Mouse (Mus musculus): ENCODE data around the gene Serhl. TPM values are rescaled to one million over a fixed set of nuclear protein-coding genes. Genes with fewer than 3 reads are reported as not detected.
A peak's percentile ranks its signal among the peaks of the same experiment; 100 is the strongest.

Gene Serhl
- polyA plus RNA-seq, 1 experiment, result 36.2 TPM

DNA sequence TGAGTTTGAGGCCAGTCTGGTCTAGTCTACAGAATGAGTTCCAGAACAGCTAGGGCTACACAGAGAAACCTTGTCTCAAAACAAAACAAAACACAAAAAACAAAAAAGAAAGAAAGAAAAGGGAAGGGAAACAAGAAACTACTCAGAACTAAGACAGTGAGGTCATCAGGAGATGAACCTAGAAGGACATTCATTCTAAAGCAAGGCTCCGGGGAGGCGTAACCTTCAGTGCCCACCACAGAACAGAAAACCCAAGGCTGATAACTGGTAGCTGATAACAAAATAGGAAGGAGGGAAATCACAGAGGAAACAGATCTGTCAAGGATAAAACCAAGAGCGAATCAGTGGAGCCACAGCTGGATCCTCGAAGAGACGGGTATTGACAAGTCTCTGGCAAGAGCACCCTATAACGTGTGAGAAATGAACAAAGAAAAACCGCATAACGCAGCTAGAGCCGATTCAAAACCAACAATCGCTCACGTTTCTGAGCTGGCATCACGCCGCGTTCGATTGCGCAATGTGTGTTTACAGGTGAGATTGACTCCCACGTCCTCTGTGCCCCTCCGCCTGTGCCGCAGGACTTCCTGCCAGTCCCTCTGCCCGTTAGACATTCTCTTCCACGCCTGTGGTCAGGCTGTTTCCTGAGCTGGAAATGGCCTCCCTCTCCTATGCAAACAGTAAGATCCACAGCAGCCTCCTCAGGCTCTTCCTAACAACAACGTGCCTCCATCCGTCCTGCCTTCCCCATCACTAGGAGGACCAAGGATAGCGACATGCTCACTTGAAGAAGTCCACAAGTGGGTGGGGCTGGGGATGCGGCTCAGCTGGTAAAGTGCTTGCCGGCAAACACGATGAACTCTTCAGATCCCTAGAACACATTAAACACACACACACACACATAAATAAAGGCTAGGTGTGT is 13.4 kb upstream of the Serhl start:
- H3K4me1 ChIP-seq (ENCODE audit: control insufficient read depth, insufficient read depth, low read length), result peaks cover 8% of the 10 kb centered on the region
- H3K27ac ChIP-seq (ENCODE audit: insufficient read depth, low read depth, low read length), result no peak overlapping the region
- no peak for TF ChIP-seq CTCF (IDR thresholded peaks at IDR 0.05; ENCODE audit: low read depth, low read length)
- no peak for TF ChIP-seq POLR2A (IDR thresholded peaks at IDR 0.05; ENCODE audit: borderline replicate concordance, low read depth, low read length)
- H3K4me3 ChIP-seq (ENCODE audit: insufficient read depth, low read length), result peak overlapping the region; percentile 7; the same call in 1 of the 2 replicates

DNA sequence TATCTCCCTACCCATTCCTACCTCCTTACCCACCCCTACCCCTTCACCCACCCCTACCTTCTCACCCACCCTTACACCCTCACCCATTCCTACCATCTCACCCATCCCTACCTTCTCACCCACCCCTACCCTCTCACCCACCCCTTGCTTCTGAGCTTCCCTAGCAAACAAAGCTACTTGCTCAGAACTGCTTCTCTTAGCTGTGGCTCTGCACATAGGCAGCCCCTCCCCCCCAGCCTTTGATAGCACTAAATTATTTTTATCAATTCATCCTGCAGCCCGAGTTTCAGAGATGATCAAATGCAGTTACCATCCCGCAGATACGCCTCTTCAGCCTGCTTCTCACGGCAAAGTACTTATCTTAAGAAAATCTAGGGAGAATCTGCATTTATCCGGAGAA is 5.8 kb upstream of the Serhl start:
- Histone ChIP-seq H3K27ac (ENCODE audit: insufficient read depth, low read depth, low read length) (no peak overlapping the region), H3K4me1 (ENCODE audit: control insufficient read depth, insufficient read depth, low read length) (no peaks in the 10 kb centered on the region), H3K4me3 (ENCODE audit: insufficient read depth, low read length) (no peak overlapping the region)
- TF ChIP-seq CTCF (IDR thresholded peaks at IDR 0.05; ENCODE audit: low read depth, low read length), result no peak
- no peak for TF ChIP-seq POLR2A (IDR thresholded peaks at IDR 0.05; ENCODE audit: borderline replicate concordance, low read depth, low read length)

DNA sequence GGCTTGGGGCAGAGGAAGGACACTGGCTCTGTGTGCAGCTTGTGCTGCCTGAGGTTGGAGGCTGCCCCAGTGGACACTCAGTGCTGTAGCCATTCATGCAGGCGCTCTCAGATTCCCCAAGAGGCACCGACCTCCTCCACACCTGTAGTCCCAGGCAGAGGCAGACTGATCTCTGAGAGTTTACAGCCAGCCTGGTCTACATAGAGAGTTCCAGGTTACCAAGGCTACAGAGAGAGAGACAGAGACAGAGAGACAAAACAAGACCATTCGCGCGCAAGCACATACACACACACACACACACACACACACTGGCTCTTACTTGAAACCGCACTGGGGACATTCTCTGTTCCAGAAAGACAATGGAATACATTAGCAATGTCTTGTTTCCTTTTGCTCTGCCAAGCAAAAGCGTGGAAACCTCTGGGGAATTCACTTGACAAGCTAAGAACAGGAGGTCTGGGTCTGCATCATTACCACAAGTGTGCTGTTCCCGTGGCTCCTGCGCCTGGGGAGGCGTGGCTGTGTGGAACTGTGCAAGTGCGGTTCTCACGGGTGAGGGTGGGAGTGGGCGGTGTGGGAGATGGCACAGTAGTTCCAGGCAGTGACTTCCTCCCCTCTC is 5.2 kb upstream of the Serhl start:
- Histone ChIP-seq H3K4me3 (ENCODE audit: insufficient read depth, low read length) (no peak overlapping the region), H3K27ac (ENCODE audit: insufficient read depth, low read depth, low read length) (no peak overlapping the region), H3K4me1 (ENCODE audit: control insufficient read depth, insufficient read depth, low read length) (no peaks in the 10 kb centered on the region)
- TF ChIP-seq POLR2A (IDR thresholded peaks at IDR 0.05; ENCODE audit: borderline replicate concordance, low read depth, low read length) (no peak), CTCF (IDR thresholded peaks at IDR 0.05; ENCODE audit: low read depth, low read length) (no peak)

DNA sequence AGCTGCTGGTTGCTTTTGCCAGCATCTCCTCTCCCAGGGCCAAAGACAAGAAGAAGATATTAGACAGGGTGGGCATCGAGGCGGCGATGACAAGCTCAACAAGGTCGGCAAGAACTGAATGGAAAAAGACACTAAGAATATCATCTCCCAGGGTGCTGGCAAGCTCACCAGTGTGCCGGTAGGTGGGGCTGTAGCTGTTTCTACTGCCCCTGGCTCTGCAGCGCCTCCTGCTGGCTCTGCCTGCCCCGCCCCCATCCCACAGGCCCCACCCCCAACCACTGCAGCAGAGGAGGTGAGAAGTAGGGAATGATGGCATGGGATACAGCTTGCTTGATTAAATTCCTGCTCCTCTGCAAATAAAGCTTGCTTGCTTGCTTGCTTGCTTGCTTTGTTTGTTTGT is 3.4 kb upstream of the Serhl start:
- Histone ChIP-seq H3K4me1 (ENCODE audit: control insufficient read depth, insufficient read depth, low read length) (no peaks in the 10 kb centered on the region), H3K27ac (ENCODE audit: insufficient read depth, low read depth, low read length) (no peak overlapping the region), H3K4me3 (ENCODE audit: insufficient read depth, low read length) (no peak overlapping the region)
- TF ChIP-seq CTCF (IDR thresholded peaks at IDR 0.05; ENCODE audit: low read depth, low read length), result peak; percentile 98
- TF ChIP-seq POLR2A (IDR thresholded peaks at IDR 0.05; ENCODE audit: borderline replicate concordance, low read depth, low read length), result no peak

DNA sequence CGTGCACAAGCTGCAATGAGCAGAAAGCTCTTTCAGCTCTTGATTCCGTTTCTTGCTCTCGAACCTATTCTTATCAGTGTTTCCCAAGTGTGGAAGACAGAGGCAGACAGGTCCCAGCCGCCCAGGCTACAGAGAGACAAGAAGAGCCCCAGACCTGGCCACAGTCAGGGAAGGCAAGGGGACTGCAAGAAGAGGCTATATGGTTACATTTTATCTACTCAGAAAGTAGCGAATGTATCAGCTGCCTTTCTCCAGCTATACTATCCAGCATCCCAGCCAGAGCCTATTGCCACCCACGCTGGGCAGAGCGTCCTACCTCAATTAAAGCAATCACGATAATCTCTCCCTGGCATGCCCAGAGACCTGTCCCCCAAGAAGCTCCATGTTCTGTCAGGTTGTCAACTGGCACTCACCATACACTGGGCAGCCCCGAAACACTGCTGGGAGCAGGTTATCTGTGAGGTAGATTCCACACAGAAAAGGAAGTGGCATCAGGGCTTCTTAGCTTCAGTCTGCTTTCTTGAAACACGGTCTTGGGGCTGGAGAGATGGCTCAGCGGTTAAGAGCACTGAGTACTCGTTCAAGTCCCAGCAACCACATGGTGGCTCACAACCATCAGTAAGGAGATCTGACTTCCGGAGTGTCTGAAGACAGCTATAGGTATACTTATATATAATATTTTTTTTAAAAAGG is 2.5 kb upstream of the Serhl start:
- no peaks in the 10 kb centered on the region for H3K4me1 ChIP-seq (ENCODE audit: control insufficient read depth, insufficient read depth, low read length)
- TF ChIP-seq CTCF (IDR thresholded peaks at IDR 0.05; ENCODE audit: low read depth, low read length), result no peak
- H3K4me3 ChIP-seq (ENCODE audit: insufficient read depth, low read length), result no peak overlapping the region

DNA sequence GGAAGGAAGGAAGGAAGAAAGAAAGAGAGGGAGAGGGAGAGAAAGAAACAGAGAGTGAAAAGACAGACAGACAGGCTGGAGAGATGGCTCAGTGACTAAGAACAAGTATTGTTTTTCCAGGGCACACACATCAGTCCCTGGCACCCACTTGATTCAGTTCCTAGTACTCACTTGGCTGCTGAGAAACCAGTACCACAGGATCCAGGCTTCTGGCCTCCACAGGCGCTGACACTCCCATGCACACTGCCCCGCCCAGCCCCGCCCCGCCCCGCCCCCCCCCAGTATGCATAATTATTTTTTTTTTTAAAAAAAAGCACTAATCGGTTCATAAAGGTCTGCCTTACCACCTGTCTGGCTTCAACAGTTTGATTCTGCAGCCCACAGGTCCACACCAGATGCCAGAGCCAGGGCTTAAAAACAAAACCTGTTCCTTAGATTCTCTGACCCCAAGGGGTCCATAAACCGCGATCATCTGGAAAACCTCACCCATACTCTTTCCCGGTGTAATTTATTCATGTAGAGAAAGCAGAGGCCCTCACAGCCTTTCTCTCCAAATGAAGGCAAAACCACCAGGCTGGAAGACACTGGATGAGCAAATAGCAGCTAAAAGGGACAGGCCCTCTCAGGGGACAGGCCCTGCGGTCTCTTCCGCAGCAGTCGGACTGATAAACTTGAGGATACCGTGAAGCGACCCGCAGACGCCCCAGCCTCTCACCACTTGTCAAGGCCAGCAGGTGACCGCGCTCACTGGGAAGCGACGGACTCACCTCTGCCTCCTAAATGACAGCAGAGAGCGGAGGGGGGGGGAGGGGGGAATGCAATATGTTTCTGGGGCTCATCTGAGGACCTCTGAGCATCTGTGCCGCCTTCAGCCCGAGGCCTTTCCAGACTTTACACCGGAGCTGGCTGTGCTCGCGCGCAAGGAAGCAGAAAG is 544 bp upstream of the Serhl start:
- Histone ChIP-seq H3K4me1 (ENCODE audit: control insufficient read depth, insufficient read depth, low read length) (0 out of 2 replicates have a peak, but pooled peaks cover under 1% of the 10 kb centered on the region), H3K4me3 (ENCODE audit: insufficient read depth, low read length) (no peak overlapping the region), H3K27ac (ENCODE audit: insufficient read depth, low read depth, low read length) (no peak overlapping the region)
- TF ChIP-seq CTCF (IDR thresholded peaks at IDR 0.05; ENCODE audit: low read depth, low read length) (no peak), POLR2A (IDR thresholded peaks at IDR 0.05; ENCODE audit: borderline replicate concordance, low read depth, low read length) (no peak)

More for the DNA sequence above, 2.5 kb upstream of the Serhl start:
- H3K27ac ChIP-seq (ENCODE audit: insufficient read depth, low read depth, low read length), result no peak overlapping the region

DNA sequence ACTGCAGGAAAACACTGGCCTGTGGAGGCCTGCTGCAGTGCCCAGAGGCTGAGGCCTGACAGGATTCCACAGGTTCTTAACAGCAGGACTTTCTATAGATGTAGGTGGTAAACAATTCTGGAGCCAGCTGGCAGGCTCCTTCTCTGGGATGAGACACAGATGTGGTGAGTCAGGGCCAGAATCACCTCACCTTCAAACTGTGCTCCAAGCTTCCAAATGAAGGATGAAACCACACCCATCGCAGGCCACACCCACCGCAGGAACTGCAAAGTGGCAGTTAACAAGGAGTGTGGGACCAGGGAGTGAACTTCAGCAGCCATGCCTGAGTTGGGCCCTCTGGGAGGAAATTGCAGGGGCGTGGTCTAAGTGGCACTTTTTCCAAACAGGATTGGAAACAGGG is 1.6 kb downstream of the Serhl start:
- no peak overlapping the region for H3K27ac ChIP-seq (ENCODE audit: insufficient read depth, low read depth, low read length)
- 0 out of 2 replicates have a peak, but pooled peaks cover 4% of the 10 kb centered on the region for H3K4me1 ChIP-seq (ENCODE audit: control insufficient read depth, insufficient read depth, low read length)
- no peak overlapping the region for H3K4me3 ChIP-seq (ENCODE audit: insufficient read depth, low read length)
- TF ChIP-seq CTCF (IDR thresholded peaks at IDR 0.05; ENCODE audit: low read depth, low read length) (no peak), POLR2A (IDR thresholded peaks at IDR 0.05; ENCODE audit: borderline replicate concordance, low read depth, low read length) (no peak)

DNA sequence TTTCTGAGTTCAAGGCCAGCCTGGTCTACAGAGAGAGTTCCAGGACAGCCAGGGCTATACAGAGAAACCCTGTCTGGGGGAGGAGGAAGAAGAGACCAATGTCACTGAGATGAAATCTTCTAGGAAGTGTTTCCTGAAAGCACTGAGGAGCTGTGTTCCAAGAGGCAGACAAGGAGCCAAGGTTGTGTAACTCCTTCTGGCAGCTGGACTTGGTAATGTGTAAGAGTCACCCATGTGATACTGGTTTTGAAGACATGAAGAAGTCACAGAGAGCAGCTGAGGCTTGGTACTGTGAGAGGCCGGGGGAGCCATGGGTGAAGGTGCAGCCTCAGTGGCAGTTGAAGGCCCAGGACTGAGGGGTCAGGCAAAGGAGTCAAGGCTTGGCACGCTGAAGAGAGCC is 4.4 kb downstream of the Serhl start:
- no peak overlapping the region for H3K27ac ChIP-seq (ENCODE audit: insufficient read depth, low read depth, low read length)
- no peak overlapping the region for H3K4me3 ChIP-seq (ENCODE audit: insufficient read depth, low read length)
- H3K4me1 ChIP-seq (ENCODE audit: control insufficient read depth, insufficient read depth, low read length), result 0 out of 2 replicates have a peak, but pooled peaks cover 4% of the 10 kb centered on the region
- no peak for TF ChIP-seq POLR2A (IDR thresholded peaks at IDR 0.05; ENCODE audit: borderline replicate concordance, low read depth, low read length)
- TF ChIP-seq CTCF (IDR thresholded peaks at IDR 0.05; ENCODE audit: low read depth, low read length), result no peak

DNA sequence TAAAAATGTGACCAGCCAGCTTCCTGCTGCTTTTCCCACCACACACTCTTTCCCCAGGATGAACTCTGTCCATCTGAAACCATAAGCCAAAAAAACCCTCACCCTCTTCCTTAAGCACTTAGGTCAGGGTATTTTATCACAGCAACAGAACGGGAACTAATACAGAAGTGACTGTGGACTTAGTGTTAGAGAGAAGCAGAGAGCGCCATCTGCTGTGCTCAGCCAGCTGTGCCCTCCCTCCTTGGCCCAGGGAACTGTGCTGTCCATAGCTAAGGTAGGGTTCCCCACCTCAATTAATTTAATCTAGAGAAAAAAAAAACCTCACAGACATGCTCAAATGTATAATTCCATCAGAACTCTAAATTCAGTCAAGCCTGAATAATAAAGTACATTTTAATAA is 6.6 kb downstream of the Serhl start:
- Histone ChIP-seq H3K4me3 (ENCODE audit: insufficient read depth, low read length) (no peak overlapping the region), H3K27ac (ENCODE audit: insufficient read depth, low read depth, low read length) (no peak overlapping the region), H3K4me1 (ENCODE audit: control insufficient read depth, insufficient read depth, low read length) (peaks cover 8% of the 10 kb centered on the region; the same call in 1 of the 2 replicates)
- peak; percentile 50; the same call in 1 of the 2 replicates for TF ChIP-seq CTCF (IDR thresholded peaks at IDR 0.05; ENCODE audit: low read depth, low read length)
- TF ChIP-seq POLR2A (IDR thresholded peaks at IDR 0.05; ENCODE audit: borderline replicate concordance, low read depth, low read length), result no peak

All from bone marrow macrophage, adult 2 months (primary cell).